Mouse (Mus musculus): Measurements from ENCODE around the gene Pitpnm1. TPM values are rescaled to one million over a fixed set of nuclear protein-coding genes. Genes with fewer than 3 reads are reported as not detected.
A peak's percentile ranks its signal among the peaks of the same experiment; 100 is the strongest.

Gene Pitpnm1
- total RNA-seq (2012; rRNA removed) (43.8 and 46.1 TPM in 2 replicates), total RNA-seq (2014; rRNA removed) (14.8 and 15.9 TPM in 2 replicates), polyA plus RNA-seq (2012; ENCODE audit: insufficient read length, low read depth) (33.3 and 34.7 TPM in 2 replicates)

- peak within 1 kb of the TSS; percentile 78 for H3K27ac ChIP-seq (ENCODE audit: insufficient read depth, low read depth)
- in situ Hi-C loops (cut with MboI; ENCODE audit: low pct_ligation_motif_present, low pct_unique_long_range_greater_than_20kb, low sequenced_read_pairs) = no loop called here
- peak within 1 kb of the TSS; percentile 51 for H3K9ac ChIP-seq (ENCODE audit: insufficient read depth, low read depth)
- TF ChIP-seq MAX (IDR thresholded peaks at IDR 0.05; ENCODE audit: low read length) = peak; percentile 10; the same call in 1 of the 2 replicates
- TF ChIP-seq POLR2A (IDR thresholded peaks at IDR 0.05; ENCODE audit: low read depth, low read length) = peak; percentile 57; the same call in 1 of the 2 replicates
- TF ChIP-seq MXI1 (IDR thresholded peaks at IDR 0.05; ENCODE audit: low read depth, low read length) = peak; percentile 43
- peak; percentile 20; the same call in 1 of the 2 replicates for TF ChIP-seq TCF12 (IDR thresholded peaks at IDR 0.05; ENCODE audit: low read depth, low read length)
- peak; percentile 31; the same call in 1 of the 2 replicates for TF ChIP-seq SIN3A (IDR thresholded peaks at IDR 0.05; ENCODE audit: low read length)
- peak; percentile 2; the same call in 1 of the 2 replicates for TF ChIP-seq NRF1 (IDR thresholded peaks at IDR 0.05; ENCODE audit: low read depth, low read length)
- no peak for TF ChIP-seq MAFK (IDR thresholded peaks at IDR 0.05; ENCODE audit: insufficient replicate concordance, low read length)
- TF ChIP-seq IRF4 (IDR thresholded peaks at IDR 0.05; ENCODE audit: low read depth, low read length) = peak; percentile 39; the same call in 1 of the 2 replicates
- TF ChIP-seq MAZ (IDR thresholded peaks at IDR 0.05; ENCODE audit: low read depth, low read length) = peak; percentile 86
- no peak for TF ChIP-seq EP300 (IDR thresholded peaks at IDR 0.05; ENCODE audit: low read length)
- TF ChIP-seq MYC (IDR thresholded peaks at IDR 0.05; ENCODE audit: low read depth, low read length) = 0 out of 2 replicates have a peak, but pooled peaks have one; percentile 22
- peaks cover 9% of the 10 kb centered on the region for H3K79me2 ChIP-seq (replicated peaks; ENCODE audit: control insufficient read depth, extremely low read depth, insufficient read depth, poor library complexity, severe bottlenecking)
- peaks cover 18 to 72% of the 10 kb centered on the region in 2 experiments for H3K4me1 ChIP-seq (ENCODE audit: control insufficient read depth in 1 of 2, insufficient read depth in 2 of 2)
- H3K27me3 ChIP-seq (replicated peaks) = no peaks in the 10 kb centered on the region
- H3K36me3 ChIP-seq (replicated peaks in 1 of 2; ENCODE audit: control insufficient read depth in 1 of 2, insufficient read depth in 1 of 2, low read length in 1 of 2) = peaks cover 31 to 50% of the 10 kb centered on the region in 2 experiments
- dilution Hi-C loops (cut with MboI; ENCODE audit: extremely low pct_ligation_motif_present, extremely low pct_unique_long_range_greater_than_20kb, low sequenced_read_pairs) = no loop called here
- peak within 1 kb of the TSS; percentile 82 to 92 (median 87) for H3K4me3 ChIP-seq (replicated peaks in 1 of 3; ENCODE audit: low read depth in 2 of 3, low read length in 2 of 3, poor library complexity in 1 of 3)
- DNase-seq (ENCODE audit: extremely low read depth) = peak; percentile 64
- H3K9me3 ChIP-seq (replicated peaks; ENCODE audit: low read length) = no peaks in the 10 kb centered on the region
- H3K4me2 ChIP-seq (ENCODE audit: insufficient read depth, low read depth, poor library complexity, severe bottlenecking) = peak within 1 kb of the TSS; percentile 89
Observed at GRCm38 (mm10) chr19:4099837-4100717, at the start of gene Pitpnm1. Gene Pitpnm1 (plus strand): TSS chr19:4099998.

GRCm38 (mm10) chr19:4051016-4051415 lies 48.8 kb upstream of the Pitpnm1 start:
- no peak for DNase-seq (ENCODE audit: extremely low read depth)
- peaks cover 2% of the 10 kb centered on the region for H3K9me3 ChIP-seq (replicated peaks; ENCODE audit: low read length)
- in situ Hi-C loops (cut with MboI; ENCODE audit: low pct_ligation_motif_present, low pct_unique_long_range_greater_than_20kb, low sequenced_read_pairs) (loop anchor here (5.0 kb wide), 2 partner anchors 34 to 36 kb away; no protein-coding TSS in a partner anchor), dilution Hi-C loops (cut with MboI; ENCODE audit: extremely low pct_ligation_motif_present, extremely low pct_unique_long_range_greater_than_20kb, low sequenced_read_pairs) (no loop called here)
- H3K9ac ChIP-seq (ENCODE audit: insufficient read depth, low read depth) = no peak overlapping the region
- no peak overlapping the region for H3K4me2 ChIP-seq (ENCODE audit: insufficient read depth, low read depth, poor library complexity, severe bottlenecking)
- H3K4me3 ChIP-seq (replicated peaks in 1 of 3; ENCODE audit: low read depth in 2 of 3, low read length in 2 of 3, poor library complexity in 1 of 3) = no peak overlapping the region
- TF ChIP-seq CTCF (conservative IDR thresholded peaks at IDR 0.05 in 1 of 2, IDR thresholded peaks at IDR 0.05 in 1 of 2; ENCODE audit: low read depth in 2 of 2, low read length in 2 of 2) (peak in 1 of 2 experiments; percentile 21; a peak in 2 of 4 replicates), MXI1 (IDR thresholded peaks at IDR 0.05; ENCODE audit: low read depth, low read length) (no peak)
- H3K36me3 ChIP-seq (replicated peaks in 1 of 2; ENCODE audit: control insufficient read depth in 1 of 2, insufficient read depth in 1 of 2, low read length in 1 of 2) = no peaks in the 10 kb centered on the region
- H3K4me1 ChIP-seq (ENCODE audit: control insufficient read depth in 1 of 2, insufficient read depth in 2 of 2) = peaks cover 12 to 48% of the 10 kb centered on the region in 2 experiments; a peak in 3 of 4 replicates
- H3K27ac ChIP-seq (ENCODE audit: insufficient read depth, low read depth) = no peak overlapping the region; the same call in 1 of the 2 replicates
- no peaks in the 10 kb centered on the region for H3K79me2 ChIP-seq (replicated peaks; ENCODE audit: control insufficient read depth, extremely low read depth, insufficient read depth, poor library complexity, severe bottlenecking)
- H3K27me3 ChIP-seq (replicated peaks) = no peaks in the 10 kb centered on the region
